In the genomic region with DNA sequence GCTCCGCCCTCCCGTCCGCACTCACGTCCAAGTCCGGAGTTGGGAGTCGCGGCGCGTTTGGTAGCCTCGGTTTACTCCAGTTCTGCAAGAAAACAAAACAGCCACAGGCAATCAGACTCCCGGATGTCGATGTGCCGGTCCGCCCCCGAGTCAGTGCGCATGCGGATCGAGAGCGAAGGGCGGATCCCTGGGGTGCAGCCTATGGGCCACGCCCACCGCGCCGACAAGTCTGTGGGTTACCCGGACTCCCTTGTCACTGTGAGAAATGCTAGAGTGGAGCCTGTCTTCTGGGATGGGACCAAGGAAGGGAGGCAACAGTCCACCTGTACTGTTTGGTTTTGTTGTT, we compare ENCODE assay signal across 8 mouse cellular contexts. TPM values are rescaled to one million over a fixed set of nuclear protein-coding genes. Genes with fewer than 3 reads are reported as not detected.
DNase-seq lines count a peak whose midpoint lies in the region; ATAC-seq and TF ChIP-seq lines count a peak whose summit lies in the region.

Gene Tmem50a (minus strand): TSS at position 161 of the 346 bp plus-strand sequence.

- no peak for TF ChIP-seq EP300 in liver, postnatal 0 days (IDR thresholded peaks at IDR 0.05; ENCODE audit: low read depth)

- intact Hi-C loops in heart, postnatal 10 days (cut with DNase I): no loop called here

- peak within 1 kb of the TSS; percentile 92 for H3K9ac ChIP-seq in ES-E14 (ENCODE audit: insufficient read depth, low read depth, low read length, poor library complexity, severe bottlenecking)
- peak within 1 kb of the TSS; percentile 85 for H3K9ac ChIP-seq in forebrain, embryonic 14.5 days (ENCODE audit: low read length)
- peak within 1 kb of the TSS; percentile 83 for H3K9ac ChIP-seq in liver, postnatal 0 days (replicated peaks)
- peak within 1 kb of the TSS; percentile 93 for H3K9ac ChIP-seq in neural tube, embryonic 13.5 days

- under 1% methylated on average over 25 of the region's 25 CpGs for WGBS in forebrain, embryonic 14.5 days
- WGBS in large intestine, adult 2 months: under 1% methylated on average over 25 of the region's 25 CpGs
- WGBS in liver, postnatal 0 days (ENCODE audit: insufficient replicate concordance): under 1% methylated on average over 25 of the region's 25 CpGs
- WGBS in neural tube, embryonic 13.5 days: under 1% methylated on average over 25 of the region's 25 CpGs

- peak within 1 kb of the TSS; percentile 62 for H3K4me2 ChIP-seq in forebrain, embryonic 14.5 days (ENCODE audit: low read length)
- H3K4me2 ChIP-seq in liver, postnatal 0 days (ENCODE audit: low read depth, low read length): peak within 1 kb of the TSS; percentile 78
- H3K4me2 ChIP-seq in neural tube, embryonic 13.5 days: peak within 1 kb of the TSS; percentile 73

- H3K4me1 ChIP-seq in ES-E14 (ENCODE audit: control insufficient read depth in 2 of 2, insufficient read depth in 2 of 2, low read length in 2 of 2, poor library complexity in 1 of 2): peaks cover 0 to 9% of the 10 kb centered on the region in 2 experiments; a peak in 1 of 4 replicates
- H3K4me1 ChIP-seq in forebrain, embryonic 14.5 days (ENCODE audit: control insufficient read depth, insufficient read depth, low read length): peaks cover 11% of the 10 kb centered on the region
- peaks cover 50% of the 10 kb centered on the region for H3K4me1 ChIP-seq in liver, postnatal 0 days (ENCODE audit: insufficient read depth)
- H3K4me1 ChIP-seq in neural tube, embryonic 13.5 days (replicated peaks): peaks cover 20% of the 10 kb centered on the region

- peak; percentile 93 for DNase-seq in ES-E14 (ENCODE audit: low read depth, low spot score)
- peak; percentile 78 for DNase-seq in cerebellum, adult 11 months
- peak; percentile 97 for DNase-seq in forebrain, embryonic 14.5 days (ENCODE audit: low spot score)
- DNase-seq in heart, postnatal 10 days: peak; percentile 95 to 96
- DNase-seq in large intestine, adult 2 months (ENCODE audit: low read depth, low spot score): peak; percentile 87
- peak; percentile 98 for DNase-seq in liver, postnatal 0 days
- DNase-seq in telencephalon, adult 2 months (ENCODE audit: low read depth, low spot score): peak; percentile 83

- peak within 1 kb of the TSS; percentile 85 to 95 for H3K4me3 ChIP-seq in ES-E14 (ENCODE audit: insufficient read depth in 1 of 2, low read depth in 1 of 2, low read length in 2 of 2, poor library complexity in 1 of 2, severe bottlenecking in 1 of 2)
- peak within 1 kb of the TSS; percentile 80 for H3K4me3 ChIP-seq in forebrain, embryonic 14.5 days (ENCODE audit: low read depth, low read length)
- peak within 1 kb of the TSS; percentile 65 for H3K4me3 ChIP-seq in liver, postnatal 0 days (ENCODE audit: low read depth, low read length)
- peak within 1 kb of the TSS; percentile 90 for H3K4me3 ChIP-seq in neural tube, embryonic 13.5 days

- TF ChIP-seq CTCF in liver, postnatal 0 days (IDR thresholded peaks at IDR 0.05; ENCODE audit: low read depth): no peak

- no peaks in the 10 kb centered on the region for H3K9me3 ChIP-seq in ES-E14 (ENCODE audit: control insufficient read depth, insufficient read depth, low read depth, low read length)
- H3K9me3 ChIP-seq in forebrain, embryonic 14.5 days (replicated peaks; ENCODE audit: control insufficient read depth, low read length): no peaks in the 10 kb centered on the region
- H3K9me3 ChIP-seq in liver, postnatal 0 days (ENCODE audit: low read length): no peaks in the 10 kb centered on the region
- H3K9me3 ChIP-seq in neural tube, embryonic 13.5 days: no peaks in the 10 kb centered on the region

- peak within 1 kb of the TSS; percentile 77 for H3K27ac ChIP-seq in ES-E14 (ENCODE audit: insufficient read depth, low read depth, low read length, poor library complexity, severe bottlenecking)
- peak within 1 kb of the TSS; percentile 87 for H3K27ac ChIP-seq in forebrain, embryonic 14.5 days (ENCODE audit: low read depth, low read length)
- H3K27ac ChIP-seq in liver, postnatal 0 days (ENCODE audit: low read depth): peak within 1 kb of the TSS; percentile 98
- peak within 1 kb of the TSS; percentile 92 for H3K27ac ChIP-seq in neural tube, embryonic 13.5 days (replicated peaks)

- in situ Hi-C loops in ES-E14 (cut with MboI; ENCODE audit: low sequenced_read_pairs in 2 of 2, unreplicated experiment in 2 of 2): no loop called here

- peak; percentile 96 for ATAC-seq in forebrain, embryonic 14.5 days
- peak; percentile 84 for ATAC-seq in liver, postnatal 0 days
- peak; percentile 86 for ATAC-seq in neural tube, embryonic 13.5 days (ENCODE audit: low read depth)

- peaks cover 5% of the 10 kb centered on the region for H3K36me3 ChIP-seq in ES-E14 (ENCODE audit: control insufficient read depth, insufficient read depth, low read length, poor library complexity, severe bottlenecking)
- H3K36me3 ChIP-seq in forebrain, embryonic 14.5 days (ENCODE audit: control insufficient read depth, insufficient read depth, low read length): peaks cover 11% of the 10 kb centered on the region
- H3K36me3 ChIP-seq in liver, postnatal 0 days (replicated peaks; ENCODE audit: insufficient read depth, low read length): peaks cover 21% of the 10 kb centered on the region
- H3K36me3 ChIP-seq in neural tube, embryonic 13.5 days: peaks cover 21% of the 10 kb centered on the region

- H3K27me3 ChIP-seq in forebrain, embryonic 14.5 days (replicated peaks; ENCODE audit: control insufficient read depth, insufficient read depth, low read length): no peaks in the 10 kb centered on the region
- H3K27me3 ChIP-seq in liver, postnatal 0 days (ENCODE audit: insufficient read depth, low read length): no peaks in the 10 kb centered on the region
- no peaks in the 10 kb centered on the region for H3K27me3 ChIP-seq in neural tube, embryonic 13.5 days

TF ChIP-seq in ES-E14, 5 proteins besides CTCF, POLR2A, EP300 and RAD21:
- TF ChIP-seq ZC3H11A (IDR thresholded peaks at IDR 0.05; ENCODE audit: borderline replicate concordance, low read depth, low read length) (no peak), CHD2 (IDR thresholded peaks at IDR 0.05; ENCODE audit: low read depth, low read length) (no peak), MAFK (IDR thresholded peaks at IDR 0.05; ENCODE audit: insufficient read depth, low read depth, low read length) (no peak), ZNF384 (IDR thresholded peaks at IDR 0.05; ENCODE audit: low read depth, low read length) (no peak), HCFC1 (IDR thresholded peaks at IDR 0.05; ENCODE audit: borderline replicate concordance, insufficient read depth, low read length) (no peak)

RNA-seq across cellular contexts. Expression of gene Tmem50a, which starts in this region (rescaled TPM):
- total RNA-seq in ES-E14 (2012; rRNA removed): 118 and 183 TPM in 2 replicates
- polyA plus RNA-seq in forebrain, embryonic 14.5 days (2014; fragmentation: Nextera tagmentation; extraction: Ambion mirVana): 166 and 178 TPM in 2 replicates
- total RNA-seq in heart, postnatal 10 days (2021): 10 to 100 TPM; 80.8 to 85.0 TPM
- 77.1 and 77.4 TPM in 2 replicates for polyA plus RNA-seq in large intestine, adult 2 months (2012; rRNA removed)
- polyA plus RNA-seq in liver, postnatal 0 days (2015; fragmentation: Nextera tagmentation; extraction: Ambion mirVana): 87.6 and 88.5 TPM in 2 replicates
- polyA plus RNA-seq in neural tube, embryonic 13.5 days (2015; fragmentation: Nextera tagmentation; extraction: Ambion mirVana): 224 and 230 TPM in 2 replicates

Comparison
In these comparisons a context has a peak if more than half of its experiments do, and no peak if none do; other contexts are left out.
1. Peak in every context shown above with its lines: DNase-seq, ATAC-seq, H3K4me3 ChIP-seq and H3K27ac ChIP-seq.